Mouse (Mus musculus) liver, embryonic 16.5 days (tissue): ENCODE data around the gene Msln. TPM values are rescaled to one million over a fixed set of nuclear protein-coding genes. Genes with fewer than 3 reads are reported as not detected.

ENCODE experiments used
- ATAC-seq: fragments of 200-750 bp; cut with Nextera tagmentation; 2 replicates; pipeline ENCODE4 v1.8.0; 2017; ENCODE audit warnings: low read depth, mild to moderate bottlenecking, moderate number of reproducible peaks, moderate library complexity
- H3K27ac ChIP-seq: fragments of 300-500 bp; sonication (generic); 2 replicates; pipeline ENCODE4 v1.5.1; 2014; ENCODE audit warnings: mild to moderate bottlenecking, low read length
- H3K27me3 ChIP-seq: fragments of 300-500 bp; sonication (generic); 2 replicates; pipeline ENCODE4 v1.6.1; 2014; ENCODE audit warnings: low read depth, low read length, mixed read lengths; ENCODE audit not compliant: control insufficient read depth, insufficient read depth
- H3K36me3 ChIP-seq: fragments of 300-500 bp; sonication (generic); 2 replicates; pipeline ENCODE4 v1.6.1; 2014; ENCODE audit warnings: mild to moderate bottlenecking; ENCODE audit not compliant: control insufficient read depth, insufficient read depth
- H3K4me1 ChIP-seq: fragments of 300-500 bp; sonication (generic); 2 replicates; pipeline ENCODE4 v1.6.1; 2014; ENCODE audit warnings: low read depth, low read length, mixed read lengths; ENCODE audit not compliant: control insufficient read depth
- H3K4me2 ChIP-seq: fragments of 300-500 bp; sonication (generic); 2 replicates; pipeline ENCODE4 v1.6.1; 2014; ENCODE audit warnings: low read depth, low read length, mixed read lengths
- H3K4me3 ChIP-seq: fragments of 300-500 bp; sonication (generic); 2 replicates; pipeline ENCODE4 v1.5.1; 2014; ENCODE audit warnings: low read depth, mild to moderate bottlenecking, low read length
- H3K9ac ChIP-seq: fragments of 300-500 bp; sonication (generic); 2 replicates; pipeline ENCODE4 v1.6.1; 2014; ENCODE audit warnings: low read depth, low read length
- H3K9me3 ChIP-seq: fragments of 300-500 bp; sonication (generic); replicated peaks from 2 replicates; pipeline ENCODE4 v1.6.1; 2016; ENCODE audit warnings: low read length; ENCODE audit not compliant: control insufficient read depth
- WGBS: fragments of 180-500 bp; shearing (Covaris S2); extraction: QIAGEN DNeasy Blood & Tissue Kit; methylation state at CpG from one replicate; pipeline ENCODE4 v1.1.7; 2014; ENCODE audit not compliant: insufficient replicate concordance; 5-methylcytosine and 5-hydroxymethylcytosine counted together
- polyA plus RNA-seq: library from polyadenylated mRNA; unstranded; fragments of >200 nt; fragmentation: Nextera tagmentation; extraction: Ambion mirVana; gene quantifications from 2 replicates; pipeline ENCODE4 v1.2.1, GENCODE M21; 2015

Msln gene
- polyA plus RNA-seq, 1 experiment from 2014 or later: 3.4 TPM

DNA sequence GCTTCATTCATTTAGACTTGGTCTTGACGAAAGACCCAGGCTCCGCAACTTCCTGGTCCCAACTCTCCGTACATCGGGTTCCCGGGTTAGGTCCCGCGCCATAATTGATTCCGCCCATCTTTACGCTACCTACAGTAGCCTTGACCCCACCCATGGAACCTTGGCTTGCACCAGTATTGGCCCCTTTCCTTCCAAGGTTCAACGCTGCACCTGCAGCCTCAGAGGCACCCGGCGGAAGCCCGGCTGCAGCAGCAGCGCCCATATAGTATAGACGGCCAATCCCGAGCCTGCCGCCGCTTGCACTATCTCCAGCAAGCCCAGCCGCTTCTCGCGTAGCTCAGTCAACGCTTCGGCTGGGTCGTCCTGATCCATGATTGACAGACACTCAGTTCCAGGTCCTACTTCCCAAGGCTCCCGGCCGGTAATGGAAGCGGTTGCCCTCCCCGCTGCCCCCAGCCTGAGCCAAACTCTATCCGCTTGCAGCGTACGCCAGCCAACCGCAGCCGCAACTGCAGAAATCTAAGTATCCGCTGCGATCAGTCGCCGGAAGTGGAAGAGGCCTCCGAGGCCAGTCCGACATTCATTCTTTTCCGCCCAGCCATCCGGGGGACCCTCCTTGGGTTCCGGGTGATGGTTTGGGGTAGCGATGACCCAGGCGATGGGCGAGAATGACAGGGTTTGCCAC lies 37.8 kb upstream of the Msln start:
- Histone ChIP-seq H3K4me3 (peak overlapping the region; percentile 86), H3K27me3 (no peaks in the 10 kb centered on the region), H3K9me3 (no peaks in the 10 kb centered on the region), H3K27ac (peak overlapping the region; percentile 92), H3K36me3 (no peaks in the 10 kb centered on the region), H3K4me2 (peak overlapping the region; percentile 91), H3K9ac (peak overlapping the region; percentile 78), H3K4me1 (peaks cover 33% of the 10 kb centered on the region)
- under 1% methylated on average over 45 of the region's 45 CpGs for WGBS
- ATAC-seq: peak; percentile 66

DNA sequence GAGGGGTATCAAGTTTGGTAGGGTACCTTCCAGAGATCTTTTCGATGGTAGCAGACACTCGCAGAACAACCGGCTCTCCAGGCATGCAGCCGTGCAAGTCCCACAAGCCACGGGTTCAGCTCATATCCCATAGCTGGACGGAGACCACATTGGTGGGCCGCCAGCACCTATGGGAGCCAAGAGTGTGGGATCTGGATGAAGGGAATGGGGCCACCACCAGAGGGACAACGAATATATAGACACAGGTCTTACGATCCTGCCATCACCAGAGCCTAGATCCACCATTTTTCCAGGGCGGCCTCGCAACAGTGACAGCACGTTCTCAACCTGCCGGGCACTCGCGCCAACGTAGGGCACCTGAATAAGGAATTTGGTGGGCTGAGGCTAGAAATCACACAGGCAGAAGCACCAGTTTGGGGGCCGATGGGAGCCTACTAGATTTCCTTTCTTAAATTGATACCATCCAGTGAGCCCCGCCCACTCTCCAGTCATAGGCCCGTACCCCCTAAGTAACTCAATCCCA lies 37.2 kb upstream of the Msln start:
- 27% methylated on average over 19 of the region's 19 CpGs for WGBS
- Histone ChIP-seq H3K4me3 (peak overlapping the region; percentile 86), H3K9me3 (no peaks in the 10 kb centered on the region), H3K4me1 (peaks cover 31% of the 10 kb centered on the region), H3K36me3 (no peaks in the 10 kb centered on the region), H3K4me2 (peak overlapping the region; percentile 91), H3K27ac (peak overlapping the region; percentile 92), H3K9ac (peak overlapping the region; percentile 78), H3K27me3 (no peaks in the 10 kb centered on the region)
- ATAC-seq: no peak

DNA sequence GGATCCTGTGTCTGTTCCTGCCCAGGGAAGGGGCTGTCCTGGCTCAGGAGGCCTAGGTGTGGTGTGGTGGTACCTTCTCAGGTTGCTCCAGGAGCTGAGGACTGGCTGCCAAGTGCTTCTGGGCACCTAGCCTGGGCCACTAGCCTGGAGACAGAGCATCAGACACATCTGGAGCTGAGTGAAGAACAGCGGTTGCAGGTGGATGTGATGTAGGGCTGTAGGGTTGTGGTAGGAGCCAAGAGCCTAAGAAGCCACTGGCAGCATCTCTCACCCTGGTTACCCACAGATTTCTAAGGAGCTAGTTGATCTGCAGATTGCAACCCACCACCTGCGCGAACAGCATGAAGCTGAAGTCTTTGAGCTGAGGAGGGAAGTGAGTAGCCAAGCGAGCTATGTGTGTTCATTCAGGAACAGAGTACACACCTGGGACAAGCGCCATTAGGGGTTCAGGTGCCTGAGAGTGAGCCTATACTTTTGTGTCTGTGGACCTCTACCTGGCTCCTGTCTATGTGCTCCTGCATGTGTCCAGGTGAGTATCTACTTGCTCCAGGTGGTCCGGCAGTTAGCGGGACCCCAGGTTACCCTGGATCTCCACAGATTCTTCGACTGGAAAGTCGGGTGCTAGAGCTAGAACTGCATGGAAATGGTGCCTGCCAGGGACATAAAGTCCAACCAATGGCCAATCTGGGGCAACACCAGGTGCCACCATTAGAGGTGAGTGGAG lies 32.8 kb upstream of the Msln start:
- Histone ChIP-seq H3K4me3 (no peak overlapping the region), H3K9ac (no peak overlapping the region), H3K9me3 (no peaks in the 10 kb centered on the region), H3K4me2 (no peak overlapping the region), H3K27ac (no peak overlapping the region), H3K27me3 (no peaks in the 10 kb centered on the region), H3K4me1 (peaks cover 14% of the 10 kb centered on the region), H3K36me3 (no peaks in the 10 kb centered on the region)
- WGBS: 82% methylated on average over 9 of the region's 9 CpGs
- no peak for ATAC-seq

DNA sequence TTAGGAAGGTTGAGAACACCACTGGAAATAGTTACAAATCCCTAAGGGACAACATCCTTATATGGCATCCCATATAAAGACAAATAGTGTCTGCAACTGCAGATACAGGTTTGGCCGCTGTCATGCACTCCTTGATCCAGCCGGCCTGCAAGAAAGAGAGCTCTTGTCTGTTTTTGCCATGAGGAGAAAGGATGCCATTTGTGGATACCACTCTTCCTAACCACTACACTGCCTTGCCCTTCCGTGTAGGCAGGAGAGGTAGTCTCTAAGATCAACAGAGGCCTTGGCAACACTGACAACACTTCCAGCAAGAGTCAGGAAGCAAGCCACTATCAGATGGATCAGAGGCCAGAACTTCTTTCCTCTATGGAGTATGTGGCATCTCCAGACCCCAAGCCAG lies 32.1 kb upstream of the Msln start, which contains the start of gene Ccdc78:
Ccdc78 (plus strand) TSS at position 301 of the 400 bp plus-strand sequence.
- no peaks in the 10 kb centered on the region for H3K27me3 ChIP-seq

DNA sequence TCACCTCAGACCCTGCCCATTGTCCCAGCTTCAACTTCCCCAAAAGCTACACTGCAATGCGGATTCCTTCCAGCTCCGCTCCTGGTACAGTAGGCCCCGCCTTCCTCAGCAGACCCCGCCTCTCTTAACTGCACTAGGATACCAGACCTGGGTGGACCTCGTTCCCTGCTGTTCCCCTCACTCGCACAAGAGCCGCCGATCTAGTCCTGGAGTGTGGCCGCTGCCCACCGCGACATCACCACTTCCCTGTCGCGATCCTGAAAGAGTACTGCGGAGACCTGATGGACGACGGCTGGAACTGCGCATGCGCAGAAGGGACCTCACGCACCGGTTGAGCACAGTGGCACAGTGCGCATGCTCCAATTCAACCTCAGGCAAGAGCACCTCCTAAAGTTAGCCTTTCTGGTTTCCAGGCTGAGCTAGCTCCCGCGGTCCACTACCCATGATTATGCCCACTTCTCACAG lies 31.1 kb upstream of the Msln start, which contains the start of gene Haghl:
Haghl (minus strand) TSS at position 393 of the 465 bp plus-strand sequence.
- under 1% methylated on average over 23 of the region's 23 CpGs for WGBS
- peak within 1 kb of the TSS; percentile 71 for H3K9ac ChIP-seq
- H3K36me3 ChIP-seq: peaks cover 7% of the 10 kb centered on the region; the same call in 1 of the 2 replicates
- H3K9me3 ChIP-seq: no peaks in the 10 kb centered on the region
- peak within 1 kb of the TSS; percentile 76 for H3K4me3 ChIP-seq
- H3K4me2 ChIP-seq: peak within 1 kb of the TSS; percentile 69
- ATAC-seq: peak; percentile 86
- H3K4me1 ChIP-seq: peaks cover 5% of the 10 kb centered on the region
- no peaks in the 10 kb centered on the region for H3K27me3 ChIP-seq
- peak within 1 kb of the TSS; percentile 54 for H3K27ac ChIP-seq

More for the DNA sequence above, 32.1 kb upstream of the Msln start, which contains the start of gene Ccdc78:
- Histone ChIP-seq H3K4me2 (peak within 1 kb of the TSS; percentile 69), H3K9me3 (no peaks in the 10 kb centered on the region), H3K27ac (peak within 1 kb of the TSS; percentile 54), H3K4me3 (peak within 1 kb of the TSS; percentile 76), H3K9ac (peak within 1 kb of the TSS; percentile 71), H3K4me1 (peaks cover 11% of the 10 kb centered on the region), H3K36me3 (peaks cover 4% of the 10 kb centered on the region; the same call in 1 of the 2 replicates)
- 66% methylated on average over 3 of the region's 3 CpGs for WGBS
- no peak for ATAC-seq

DNA sequence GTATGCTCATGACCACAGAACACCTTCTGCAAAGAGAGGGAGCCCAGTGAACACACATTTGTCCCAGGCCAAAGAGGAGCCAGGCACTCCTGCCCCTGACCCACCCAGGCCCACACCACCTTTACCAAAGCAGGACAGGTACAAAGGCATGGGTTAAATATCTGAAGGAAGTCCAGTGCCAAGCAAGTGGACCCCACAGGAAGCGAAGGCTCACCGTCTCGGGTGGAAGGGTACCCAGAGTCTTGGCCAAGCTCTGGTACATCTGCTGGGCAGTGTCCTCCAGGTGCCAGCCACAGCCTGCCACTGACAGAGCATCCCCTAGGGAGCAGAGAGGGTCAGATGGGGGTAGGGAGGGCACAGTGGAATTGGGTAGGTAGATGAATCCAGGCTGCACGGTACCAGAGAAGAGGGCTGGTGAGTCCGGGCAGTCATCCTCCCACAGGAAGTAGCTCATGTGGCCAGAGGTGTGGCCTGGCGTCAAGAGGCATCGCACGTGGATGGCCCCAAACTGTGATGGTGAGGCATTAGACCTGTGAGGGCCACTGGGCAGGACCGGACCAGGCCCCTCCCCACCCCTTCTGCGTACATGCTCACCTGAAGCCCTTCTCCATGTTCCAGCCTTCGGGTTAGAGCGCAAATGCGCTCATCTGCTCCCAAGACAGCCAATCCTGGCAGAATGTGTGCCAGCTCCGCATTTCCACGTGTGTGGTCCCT lies 29.8 kb upstream of the Msln start:
- WGBS: 71% methylated on average over 15 of the region's 15 CpGs

DNA sequence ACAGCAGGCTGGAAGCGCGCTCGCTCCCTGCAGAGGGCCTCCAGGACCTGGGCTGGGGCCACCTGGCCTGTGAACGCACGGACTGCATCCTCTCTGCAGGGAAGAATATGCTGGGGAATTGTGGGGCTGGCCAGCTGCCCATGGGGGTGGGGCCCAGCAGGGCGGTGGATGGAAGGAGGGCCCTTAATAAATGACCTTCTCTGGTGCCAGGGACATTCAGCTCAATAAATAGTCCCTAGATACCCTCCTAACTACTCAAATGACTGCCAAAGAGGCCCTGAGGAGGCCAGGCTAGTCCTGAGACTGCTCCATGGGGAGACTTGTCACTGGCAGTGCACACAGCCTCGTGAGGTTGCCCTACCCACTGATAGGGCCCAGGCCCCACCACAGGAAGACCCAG lies 28.9 kb upstream of the Msln start:
- no peak for ATAC-seq

More for the DNA sequence above, 29.8 kb upstream of the Msln start:
- Histone ChIP-seq H3K4me1 (peaks cover 5% of the 10 kb centered on the region), H3K9me3 (no peaks in the 10 kb centered on the region), H3K9ac (no peak overlapping the region), H3K4me2 (no peak overlapping the region), H3K27ac (no peak overlapping the region), H3K36me3 (peaks cover 10% of the 10 kb centered on the region; the same call in 1 of the 2 replicates), H3K27me3 (no peaks in the 10 kb centered on the region), H3K4me3 (no peak overlapping the region)
- ATAC-seq: no peak

DNA sequence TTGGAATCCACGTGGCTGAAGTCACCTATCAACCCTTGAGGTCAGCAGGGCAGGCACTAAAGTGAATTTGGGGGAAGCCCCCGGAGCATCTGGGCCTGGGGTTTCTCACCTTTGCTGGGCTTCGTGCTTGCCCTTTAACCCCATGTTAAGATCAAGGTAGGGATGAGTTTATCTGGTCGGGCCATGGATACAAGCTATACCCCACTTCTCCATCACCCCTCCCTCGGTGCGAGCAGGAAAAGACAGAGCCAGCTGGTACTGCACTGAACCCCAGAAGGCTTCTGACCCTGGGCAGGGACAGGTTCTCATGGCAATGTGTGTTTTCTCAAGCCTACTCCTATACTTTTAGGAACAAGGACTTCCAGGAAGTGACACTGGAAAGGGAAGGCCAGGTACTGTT lies 27.2 kb upstream of the Msln start:
- Histone ChIP-seq H3K9ac (no peak overlapping the region), H3K9me3 (no peaks in the 10 kb centered on the region), H3K36me3 (peaks cover 12% of the 10 kb centered on the region; the same call in 1 of the 2 replicates), H3K27me3 (no peaks in the 10 kb centered on the region), H3K4me2 (no peak overlapping the region), H3K27ac (no peak overlapping the region), H3K4me3 (no peak overlapping the region), H3K4me1 (peaks cover 5% of the 10 kb centered on the region)
- WGBS: 76% methylated on average over 6 of the region's 6 CpGs
- no peak for ATAC-seq

More for the DNA sequence above, 28.9 kb upstream of the Msln start:
- no peaks in the 10 kb centered on the region for H3K9me3 ChIP-seq
- H3K9ac ChIP-seq: no peak overlapping the region
- H3K27me3 ChIP-seq: no peaks in the 10 kb centered on the region
- no peak overlapping the region for H3K4me3 ChIP-seq
- peaks cover 10% of the 10 kb centered on the region; the same call in 1 of the 2 replicates for H3K36me3 ChIP-seq
- no peak overlapping the region for H3K27ac ChIP-seq
- 66% methylated on average over 7 of the region's 7 CpGs for WGBS
- H3K4me2 ChIP-seq: no peak overlapping the region
- H3K4me1 ChIP-seq: peaks cover 5% of the 10 kb centered on the region
